Mouse (Mus musculus) testis, adult 2 months (tissue): Measurements from ENCODE around the gene Olfr484. TPM values are rescaled to one million over a fixed set of nuclear protein-coding genes. Genes with fewer than 3 reads are reported as not detected.
"Not testable (repeated sequence)": the region's sequence is repeated elsewhere in the genome, so short reads cannot be mapped to it uniquely, and the experiment has no call there.

ENCODE experiments used
- H3K27ac ChIP-seq: fragments of 200-500 bp; 2 replicates; pipeline ENCODE4 v1.5.1; 2012; ENCODE audit warnings: low read depth, low read length; ENCODE audit not compliant: control insufficient read depth, insufficient read depth
- H3K27me3 ChIP-seq: fragments of 200-500 bp; 2 replicates; pipeline ENCODE4 v1.6.1; 2012; ENCODE audit warnings: mild to moderate bottlenecking, low read length, moderate library complexity; ENCODE audit not compliant: control insufficient read depth, insufficient read depth
- H3K36me3 ChIP-seq: fragments of 200-500 bp; 2 replicates; pipeline ENCODE4 v1.6.1; 2012; ENCODE audit warnings: mild to moderate bottlenecking, low read length; ENCODE audit not compliant: control insufficient read depth, insufficient read depth
- H3K4me1 ChIP-seq: fragments of 200-500 bp; 2 replicates; pipeline ENCODE4 v1.6.1; 2012; ENCODE audit warnings: low read length; ENCODE audit not compliant: control insufficient read depth, insufficient read depth
- H3K4me3 ChIP-seq: fragments of 200-500 bp; 2 replicates; pipeline ENCODE4 v1.5.1; 2012; ENCODE audit warnings: low read depth, mild to moderate bottlenecking, low read length, moderate library complexity, mixed read lengths; ENCODE audit not compliant: control insufficient read depth
- CTCF ChIP-seq: fragments of 200-500 bp; IDR thresholded peaks from 2 replicates; pipeline ENCODE4 v1.5.1; 2012; ENCODE audit warnings: low read depth, mild to moderate bottlenecking, inconsistent platforms, low read length, moderate library complexity; ENCODE audit not compliant: control insufficient read depth, insufficient read depth, insufficient replicate concordance
- POLR2A ChIP-seq: fragments of 200-500 bp; IDR thresholded peaks from 2 replicates; pipeline ENCODE4 v1.6.1; 2012; ENCODE audit warnings: low read depth, mild to moderate bottlenecking, inconsistent platforms, low read length, moderate library complexity; ENCODE audit not compliant: control insufficient read depth
- polyA plus RNA-seq: library from polyadenylated mRNA; depleted of rRNA; stranded (reverse); fragments of >200 nt; gene quantifications from 2 replicates; pipeline ENCODE4 v1.2.3, GENCODE M21; 2012; rRNA removed

Gene Olfr484
- not detected in 2 replicates for polyA plus RNA-seq

GRCm38 (mm10) chr7:108127349-108127748 lies at the start of gene Olfr484:
Olfr484 (minus strand) TSS chr7:108127449.
- TF ChIP-seq CTCF (no peak), POLR2A (no peak)
- Histone ChIP-seq H3K27me3 (no peaks in the 10 kb centered on the region), H3K27ac (no peak within 1 kb of the TSS), H3K4me1 (no peaks in the 10 kb centered on the region), H3K36me3 (no peaks in the 10 kb centered on the region), H3K4me3 (no peak within 1 kb of the TSS)

GRCm38 (mm10) chr7:108172642-108173041 lies 45.4 kb upstream of the Olfr484 start, which contains the start of gene Olfr486:
Olfr486 (minus strand) TSS chr7:108172742.
- H3K27me3 ChIP-seq, H3K4me3 ChIP-seq, H3K27ac ChIP-seq, H3K36me3 ChIP-seq, H3K4me1 ChIP-seq: not testable (repeated sequence)

- no peaks in the 10 kb centered on the region for H3K4me1 ChIP-seq
- H3K4me3 ChIP-seq, result no peak within 1 kb of the TSS
- no peak within 1 kb of the TSS for H3K27ac ChIP-seq
- H3K36me3 ChIP-seq, result no peaks in the 10 kb centered on the region
- no peaks in the 10 kb centered on the region for H3K27me3 ChIP-seq
- TF ChIP-seq POLR2A, result no peak
- no peak for TF ChIP-seq CTCF
Measured at GRCm38 (mm10) chr7:108159771-108160170, 32.5 kb upstream of the Olfr484 start, which contains the start of gene Olfr485. Olfr485 (minus strand) TSS chr7:108159871.

GRCm38 (mm10) chr7:108121416-108121815 lies 5.8 kb downstream of the Olfr484 start:
- TF ChIP-seq CTCF (no peak), POLR2A (no peak)
- Histone ChIP-seq H3K4me1 (no peaks in the 10 kb centered on the region), H3K27ac (no peak overlapping the region), H3K4me3 (no peak overlapping the region), H3K36me3 (no peaks in the 10 kb centered on the region), H3K27me3 (no peaks in the 10 kb centered on the region)

- H3K27ac ChIP-seq, result no peak overlapping the region
- no peak overlapping the region for H3K4me3 ChIP-seq
- no peaks in the 10 kb centered on the region for H3K36me3 ChIP-seq
- no peaks in the 10 kb centered on the region for H3K4me1 ChIP-seq
- no peak for TF ChIP-seq POLR2A
- TF ChIP-seq CTCF, result no peak
- H3K27me3 ChIP-seq, result no peaks in the 10 kb centered on the region
Measured at GRCm38 (mm10) chr7:108120681-108121080, 6.6 kb downstream of the Olfr484 start.

- no peak for TF ChIP-seq CTCF
- TF ChIP-seq POLR2A, result no peak
Measured at GRCm38 (mm10) chr7:108100549-108100948, 26.7 kb downstream of the Olfr484 start, which contains the start of gene Olfr483. Olfr483 (plus strand) TSS chr7:108100849.

GRCm38 (mm10) chr7:108097486-108097885 lies 29.8 kb downstream of the Olfr484 start, which contains the start of gene Olfr482:
Olfr482 (minus strand) TSS chr7:108097586.
- TF ChIP-seq POLR2A, result no peak
- no peak for TF ChIP-seq CTCF
- Histone ChIP-seq H3K4me1 (no peaks in the 10 kb centered on the region), H3K36me3 (no peaks in the 10 kb centered on the region), H3K27ac (no peak within 1 kb of the TSS), H3K27me3 (no peaks in the 10 kb centered on the region), H3K4me3 (no peak within 1 kb of the TSS)

More at GRCm38 (mm10) chr7:108100549-108100948, 26.7 kb downstream of the Olfr484 start, which contains the start of gene Olfr483:
- Histone ChIP-seq H3K27me3 (no peaks in the 10 kb centered on the region), H3K4me3 (no peak within 1 kb of the TSS), H3K4me1 (no peaks in the 10 kb centered on the region), H3K36me3 (no peaks in the 10 kb centered on the region), H3K27ac (no peak within 1 kb of the TSS)

- Histone ChIP-seq H3K36me3 (no peaks in the 10 kb centered on the region), H3K4me3 (no peak within 1 kb of the TSS), H3K27me3 (no peaks in the 10 kb centered on the region), H3K27ac (no peak within 1 kb of the TSS), H3K4me1 (no peaks in the 10 kb centered on the region)
- TF ChIP-seq POLR2A, result no peak
- TF ChIP-seq CTCF, result no peak
Measured at GRCm38 (mm10) chr7:108079555-108079954, 47.7 kb downstream of the Olfr484 start, which contains the start of gene Olfr481. Olfr481 (plus strand) TSS chr7:108079855.

Other genes with a start within 250 kb of the Olfr484 start
- gene Olfr472, start 229.5 kb downstream of the Olfr484 start, polyA plus RNA-seq, result 0.01 TPM in 1 of 2 replicates, not detected in the other
- gene Olfr473, start 197.0 kb downstream of the Olfr484 start, polyA plus RNA-seq, result not detected in 2 replicates
- not detected in 2 replicates for gene Olfr474, start 172.8 kb downstream of the Olfr484 start, polyA plus RNA-seq
- gene Olfr476, start 162.6 kb downstream of the Olfr484 start, polyA plus RNA-seq, result not detected in 2 replicates
- gene Olfr477, start 140.8 kb downstream of the Olfr484 start, polyA plus RNA-seq, result not detected in 2 replicates
- gene Olfr478, start 93.5 kb downstream of the Olfr484 start, polyA plus RNA-seq, result not detected in 2 replicates
- gene Olfr479, start 76.8 kb downstream of the Olfr484 start, polyA plus RNA-seq, result not detected in 2 replicates
- not detected in 2 replicates for gene Olfr480, start 60.1 kb downstream of the Olfr484 start, polyA plus RNA-seq
- not detected in 2 replicates for gene Olfr481, start 47.6 kb downstream of the Olfr484 start, polyA plus RNA-seq
- gene Olfr482, start 29.9 kb downstream of the Olfr484 start, polyA plus RNA-seq, result not detected in 2 replicates
- gene Olfr483, start 26.6 kb downstream of the Olfr484 start, polyA plus RNA-seq, result not detected in 2 replicates
- gene Olfr485, start 32.4 kb upstream of the Olfr484 start, polyA plus RNA-seq, result not detected in 2 replicates
- not detected in 2 replicates for gene Olfr486, start 45.3 kb upstream of the Olfr484 start, polyA plus RNA-seq
- not detected in 2 replicates for gene Olfr487, start 87.2 kb upstream of the Olfr484 start, polyA plus RNA-seq
- not detected in 2 replicates for gene Olfr488, start 130.9 kb upstream of the Olfr484 start, polyA plus RNA-seq
- not detected in 2 replicates for gene Olfr490, start 161.5 kb upstream of the Olfr484 start, polyA plus RNA-seq
- not detected in 2 replicates for gene Olfr491, start 186.0 kb upstream of the Olfr484 start, polyA plus RNA-seq
- gene Olfr492, start 196.2 kb upstream of the Olfr484 start, polyA plus RNA-seq, result not detected in 2 replicates
- gene Olfr493, start 219.5 kb upstream of the Olfr484 start, polyA plus RNA-seq, result not detected in 2 replicates
- not detected in 2 replicates for gene Olfr494, start 237.9 kb upstream of the Olfr484 start, polyA plus RNA-seq